Mouse (Mus musculus) ES-E14 (cell line): Measurements from ENCODE around the gene Arid1a. TPM values are rescaled to one million over a fixed set of nuclear protein-coding genes. Genes with fewer than 3 reads are reported as not detected.

Experiments
- DNase-seq: peaks from one replicate; pipeline ENCODE4 v3.0.0-alpha.2; 2013; ENCODE audit warnings: low read depth, low spot score
- H3K27ac ChIP-seq: 2 replicates; pipeline ENCODE4 v1.5.1; 2012; ENCODE audit warnings: low read depth, mild to moderate bottlenecking, low read length, moderate library complexity, mixed read lengths; ENCODE audit not compliant: poor library complexity, insufficient read depth, severe bottlenecking
- H3K36me3 ChIP-seq: 2 replicates; pipeline ENCODE4 v1.6.1; 2012; ENCODE audit warnings: mild to moderate bottlenecking, low read length, moderate library complexity, mixed read lengths; ENCODE audit not compliant: control insufficient read depth, poor library complexity, insufficient read depth, severe bottlenecking
- H3K4me1 ChIP-seq, 2 experiments: fragments of 150-350 bp in 1 of 2; sonication (generic) in 1 of 2; 2 replicates each; pipeline ENCODE4 v1.6.1; 2012; ENCODE audit warnings: low read length in 2 of 2, mild to moderate bottlenecking in 1 of 2, mixed read lengths in 1 of 2; ENCODE audit not compliant: control insufficient read depth in 2 of 2, insufficient read depth in 2 of 2, poor library complexity in 1 of 2
- H3K4me3 ChIP-seq, 2 experiments: fragments of 150-350 bp in 1 of 2; sonication (generic) in 1 of 2; 2 replicates each; pipeline ENCODE4 v1.5.1; 2012; ENCODE audit warnings: low read length in 2 of 2, low read depth in 1 of 2, mild to moderate bottlenecking in 1 of 2, mixed read lengths in 1 of 2; ENCODE audit not compliant: insufficient read depth in 1 of 2, poor library complexity in 1 of 2, severe bottlenecking in 1 of 2
- H3K9ac ChIP-seq: 2 replicates; pipeline ENCODE4 v1.6.1; 2012; ENCODE audit warnings: low read depth, mild to moderate bottlenecking, low read length, mixed read lengths; ENCODE audit not compliant: poor library complexity, insufficient read depth, severe bottlenecking
- H3K9me3 ChIP-seq: fragments of 150-350 bp; sonication (generic); 2 replicates; pipeline ENCODE4 v1.6.1; 2012; ENCODE audit warnings: low read depth, mild to moderate bottlenecking, low read length; ENCODE audit not compliant: control insufficient read depth, insufficient read depth
- CHD2 ChIP-seq: IDR thresholded peaks from 2 replicates; pipeline ENCODE4 v1.6.1; 2014; ENCODE audit warnings: mild to moderate bottlenecking, low read depth, low read length, inconsistent platforms
- HCFC1 ChIP-seq: IDR thresholded peaks from 2 replicates; pipeline ENCODE4 v1.6.1; 2012; ENCODE audit warnings: low read length, inconsistent platforms, borderline replicate concordance; ENCODE audit not compliant: insufficient read depth
- MAFK ChIP-seq: IDR thresholded peaks from 2 replicates; pipeline ENCODE4 v1.6.1; 2014; ENCODE audit warnings: mild to moderate bottlenecking, low read depth, low read length, inconsistent platforms; ENCODE audit not compliant: insufficient read depth
- ZC3H11A ChIP-seq: IDR thresholded peaks from 2 replicates; pipeline ENCODE4 v1.6.1; 2012; ENCODE audit warnings: low read depth, mild to moderate bottlenecking, inconsistent platforms, low read length, borderline replicate concordance
- ZNF384 ChIP-seq: IDR thresholded peaks from 2 replicates; pipeline ENCODE4 v1.6.1; 2012; ENCODE audit warnings: low read depth, low read length, inconsistent platforms
- in situ Hi-C, 2 experiments: fragments of 600-800 bp; cut with MboI; formaldehyde crosslinking; loops; one replicate each; pipeline ENCODE4 v1.15.1; 2025; ENCODE audit warnings: low sequenced_read_pairs in 2 of 2, inconsistent platforms in 1 of 2; ENCODE audit not compliant: unreplicated experiment in 2 of 2
- total RNA-seq: library from RNA; depleted of rRNA; stranded (reverse); fragments of 300-350 nt; gene quantifications from 2 replicates; pipeline ENCODE4 v1.2.3, GENCODE M21; 2012; rRNA removed

The Arid1a gene
- total RNA-seq, 1 experiment = 62.6 TPM

- peaks cover 0 to 23% of the 10 kb centered on the region in 2 experiments; a peak in 2 of 4 replicates for H3K4me1 ChIP-seq
- peak overlapping the region; percentile 42; the same call in 1 of the 2 replicates for H3K27ac ChIP-seq
- DNase-seq = no peak
- H3K36me3 ChIP-seq = peaks cover 2% of the 10 kb centered on the region; the same call in 1 of the 2 replicates
- H3K4me3 ChIP-seq = peak overlapping the region; percentile 34 to 99
- no peaks in the 10 kb centered on the region for H3K9me3 ChIP-seq
- TF ChIP-seq ZNF384 (no peak), ZC3H11A (no peak), HCFC1 (no peak), CHD2 (no peak), MAFK (no peak)
- H3K9ac ChIP-seq = peak overlapping the region; percentile 8; the same call in 1 of the 2 replicates
- in situ Hi-C loops = no loop called here
These were observed 125.3 kb downstream of the Arid1a start for GRCm38 (mm10) chr4:133631071-133631768.

- Histone ChIP-seq H3K36me3 (peaks cover 6% of the 10 kb centered on the region; the same call in 1 of the 2 replicates), H3K9me3 (no peaks in the 10 kb centered on the region), H3K9ac (no peak overlapping the region), H3K4me1 (peaks cover 0 to 26% of the 10 kb centered on the region in 2 experiments; a peak in 2 of 4 replicates), H3K27ac (no peak overlapping the region), H3K4me3 (no peak overlapping the region)
- DNase-seq = no peak
- in situ Hi-C loops = no loop called here
- TF ChIP-seq MAFK (no peak), CHD2 (no peak), HCFC1 (no peak), ZNF384 (no peak), ZC3H11A (no peak)
These were observed 126.1 kb downstream of the Arid1a start for GRCm38 (mm10) chr4:133630326-133630920.

- H3K9me3 ChIP-seq = no peaks in the 10 kb centered on the region
- peaks cover 2 to 31% of the 10 kb centered on the region in 2 experiments; a peak in 2 of 4 replicates for H3K4me1 ChIP-seq
- DNase-seq = no peak
- no peak overlapping the region for H3K27ac ChIP-seq
- H3K4me3 ChIP-seq = peak overlapping the region in 1 of 2 experiments; percentile 16; a peak in 1 of 4 replicates
- H3K9ac ChIP-seq = no peak overlapping the region
- in situ Hi-C loops = no loop called here
- H3K36me3 ChIP-seq = peaks cover 6% of the 10 kb centered on the region; the same call in 1 of the 2 replicates
- TF ChIP-seq ZC3H11A (no peak), MAFK (no peak), ZNF384 (no peak), CHD2 (no peak), HCFC1 (no peak)
These were observed 127.4 kb downstream of the Arid1a start for GRCm38 (mm10) chr4:133629191-133629590.

Other genes with a start within 250 kb of the Arid1a start
- 3.4 and 4.1 TPM in 2 replicates for gene Kdf1, start 237.8 kb downstream of the Arid1a start, total RNA-seq
- gene Nudc, start 210.8 kb downstream of the Arid1a start, total RNA-seq = 340 and 358 TPM in 2 replicates
- 0.31 and 0.32 TPM in 2 replicates for gene Nr0b2, start 203.4 kb downstream of the Arid1a start, total RNA-seq
- 14.4 and 19.9 TPM in 2 replicates for gene Gpatch3, start 182.0 kb downstream of the Arid1a start, total RNA-seq
- gene Gpn2, start 172.4 kb downstream of the Arid1a start, total RNA-seq = 39.5 and 52.6 TPM in 2 replicates
- 35.8 and 46.6 TPM in 2 replicates for gene Sfn, start 154.6 kb downstream of the Arid1a start, total RNA-seq
- gene Zdhhc18, start 106.6 kb downstream of the Arid1a start, total RNA-seq = 39.0 and 55.8 TPM in 2 replicates
- gene Pigv, start 84.1 kb downstream of the Arid1a start, total RNA-seq = 11.6 and 14.5 TPM in 2 replicates
- 87.1 and 95.0 TPM in 2 replicates for gene Rps6ka1, start 131.0 kb upstream of the Arid1a start, total RNA-seq
- gene Hmgn2, start 211.9 kb upstream of the Arid1a start, total RNA-seq = 196 and 205 TPM in 2 replicates
- gene Dhdds, start 244.1 kb upstream of the Arid1a start, total RNA-seq = 20.9 and 24.6 TPM in 2 replicates